Mouse (Mus musculus) heart, postnatal 0 days (tissue): ENCODE results near the gene Mrpl51.

Source experiments
- CTCF ChIP-seq: IDR thresholded peaks from 2 replicates; pipeline ENCODE4 v1.5.1; 2016; ENCODE audit warnings: antibody characterized with exemption, control low read depth, low read depth
- EP300 ChIP-seq: IDR thresholded peaks from 2 replicates; pipeline ENCODE4 v1.6.1; 2016; ENCODE audit warnings: antibody characterized with exemption, low read depth

GRCm38 (mm10) chr6:125241566-125241965, 50.0 kb downstream of the Mrpl51 start:
- TF ChIP-seq CTCF, result no peak
- TF ChIP-seq EP300, result no peak
